Mouse (Mus musculus): ENCODE data around the gene Tmed2. TPM values are rescaled to one million over a fixed set of nuclear protein-coding genes. Genes with fewer than 3 reads are reported as not detected.

The Tmed2 gene
- polyA plus RNA-seq, 1 experiment from 2014 or later: 508 TPM

DNA sequence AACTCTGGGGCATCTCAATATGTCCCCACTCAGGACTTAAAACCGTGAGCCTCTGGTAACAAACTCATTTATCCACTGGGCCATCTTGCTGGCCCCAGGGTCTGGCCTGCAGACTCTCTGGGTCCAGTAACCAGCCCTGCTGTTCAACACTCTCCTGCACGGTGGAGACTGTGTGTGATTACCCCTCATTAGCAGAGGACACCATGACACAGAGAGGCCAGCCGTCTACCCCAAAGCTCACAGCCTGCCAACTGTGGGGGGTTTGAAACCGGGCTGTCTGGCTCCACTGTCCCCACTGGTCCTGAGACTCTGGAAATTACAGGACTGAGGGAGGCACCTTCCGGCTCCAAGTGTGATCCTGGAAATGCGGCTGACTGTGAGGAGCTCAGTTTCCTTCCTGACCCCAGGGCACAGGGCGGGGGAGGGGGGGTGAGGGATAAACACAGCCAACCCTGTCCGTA, 11.3 kb upstream of the Tmed2 start:
- 12% methylated on average over 8 of the region's 8 CpGs for WGBS
- H3K4me1 ChIP-seq: peaks cover 40% of the 10 kb centered on the region
- no peak for ATAC-seq (ENCODE audit: insufficient number of reproducible peaks, insufficient read depth, low FRiP score, low TSS enrichment, low read depth)

DNA sequence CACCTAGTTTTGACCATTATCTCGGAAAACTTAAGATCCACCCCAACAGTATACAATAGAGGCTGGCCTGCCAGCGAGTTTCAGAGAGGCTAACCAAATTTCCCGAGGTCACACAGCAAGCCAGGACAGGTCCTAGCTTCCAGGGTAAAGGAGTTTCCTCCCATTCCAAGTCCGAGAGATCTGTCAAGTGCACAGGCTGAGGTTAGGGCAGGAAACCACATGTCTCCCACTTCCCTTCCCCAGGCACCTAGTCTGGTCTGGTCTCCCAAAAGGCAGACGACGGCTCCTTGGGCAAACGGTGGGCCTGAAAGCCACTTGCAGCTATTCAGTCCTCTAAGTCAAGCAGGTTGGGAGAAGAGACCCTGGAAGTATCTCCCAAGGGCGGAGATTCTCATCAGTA, 10.8 kb upstream of the Tmed2 start:
- Histone ChIP-seq H3K9me3 (no peaks in the 10 kb centered on the region), H3K27ac (no peak overlapping the region), H3K27me3 (no peaks in the 10 kb centered on the region), H3K9ac (peak overlapping the region; percentile 84; the same call in 1 of the 2 replicates), H3K4me3 (peak overlapping the region; percentile 77), H3K4me2 (peak overlapping the region; percentile 89), H3K36me3 (peaks cover 20% of the 10 kb centered on the region), H3K4me1 (peaks cover 40% of the 10 kb centered on the region)
- no peak for ATAC-seq (ENCODE audit: insufficient number of reproducible peaks, insufficient read depth, low FRiP score, low TSS enrichment, low read depth)
- 36% methylated on average over 8 of the region's 8 CpGs for WGBS

More for the DNA sequence above, 11.3 kb upstream of the Tmed2 start:
- no peaks in the 10 kb centered on the region for H3K27me3 ChIP-seq
- peak overlapping the region; percentile 66 for H3K27ac ChIP-seq
- H3K9ac ChIP-seq: peak overlapping the region; percentile 84
- peak overlapping the region; percentile 77 for H3K4me3 ChIP-seq
- no peaks in the 10 kb centered on the region for H3K9me3 ChIP-seq
- peak overlapping the region; percentile 89 for H3K4me2 ChIP-seq
- peaks cover 24% of the 10 kb centered on the region for H3K36me3 ChIP-seq

DNA sequence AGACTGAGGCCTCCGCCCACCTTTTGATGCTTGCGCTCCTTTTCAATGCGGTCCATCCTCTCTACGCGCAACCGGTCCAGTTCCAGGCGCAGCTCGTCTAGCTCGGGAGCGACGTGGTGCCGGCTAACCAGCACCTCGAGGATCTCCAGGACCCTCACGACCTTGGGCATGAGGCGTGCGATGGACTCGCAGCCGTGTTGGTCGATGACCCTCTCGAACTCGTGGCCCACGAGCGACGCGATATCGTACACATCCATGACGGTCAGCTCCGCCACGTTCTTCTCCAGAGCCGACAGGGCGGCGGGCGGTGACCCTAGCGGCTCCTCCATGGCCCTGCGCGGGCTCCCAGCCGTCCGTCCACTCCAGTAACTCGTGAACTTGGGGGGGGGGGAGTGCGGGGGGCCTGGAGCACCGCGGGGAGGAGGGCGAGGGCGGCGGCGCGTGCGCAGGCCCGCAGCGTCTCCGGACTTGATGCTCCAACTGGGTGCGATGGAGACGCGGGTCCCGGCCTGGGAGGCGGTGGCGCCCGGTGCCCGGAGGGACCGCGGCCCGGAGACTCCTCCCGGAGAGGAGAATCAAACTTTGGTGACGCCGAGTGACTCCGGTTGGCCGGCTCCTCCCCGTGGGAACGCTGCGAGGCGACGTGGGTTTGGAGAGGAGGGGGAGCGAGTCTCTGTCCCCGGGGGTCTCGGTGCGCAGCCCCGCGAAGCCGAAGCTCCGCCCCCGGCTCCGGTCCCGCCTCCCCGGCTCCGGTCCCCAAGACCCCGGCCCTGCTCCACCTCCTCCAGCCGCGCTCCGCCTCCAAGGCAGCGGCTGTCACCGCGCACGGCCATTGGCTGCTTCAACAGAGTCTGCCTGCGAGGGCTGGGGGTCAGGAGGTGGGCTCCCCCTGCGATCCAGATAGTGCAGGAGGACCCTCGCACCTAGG, 9.6 kb upstream of the Tmed2 start, which contains the start of gene Rilpl1:
Rilpl1 (minus strand) TSS at position 737 of the 928 bp plus-strand sequence.
- ATAC-seq (ENCODE audit: insufficient number of reproducible peaks, insufficient read depth, low FRiP score, low TSS enrichment, low read depth): peak; percentile 89
- H3K9me3 ChIP-seq: no peaks in the 10 kb centered on the region
- under 1% methylated on average over 86 of the region's 96 CpGs for WGBS
- peak within 1 kb of the TSS; percentile 85 for H3K27ac ChIP-seq
- H3K36me3 ChIP-seq: peaks cover 11% of the 10 kb centered on the region
- H3K27me3 ChIP-seq: no peaks in the 10 kb centered on the region
- peaks cover 40% of the 10 kb centered on the region for H3K4me1 ChIP-seq
- H3K9ac ChIP-seq: peak within 1 kb of the TSS; percentile 84
- H3K4me2 ChIP-seq: peak within 1 kb of the TSS; percentile 89
- peak within 1 kb of the TSS; percentile 77 for H3K4me3 ChIP-seq

DNA sequence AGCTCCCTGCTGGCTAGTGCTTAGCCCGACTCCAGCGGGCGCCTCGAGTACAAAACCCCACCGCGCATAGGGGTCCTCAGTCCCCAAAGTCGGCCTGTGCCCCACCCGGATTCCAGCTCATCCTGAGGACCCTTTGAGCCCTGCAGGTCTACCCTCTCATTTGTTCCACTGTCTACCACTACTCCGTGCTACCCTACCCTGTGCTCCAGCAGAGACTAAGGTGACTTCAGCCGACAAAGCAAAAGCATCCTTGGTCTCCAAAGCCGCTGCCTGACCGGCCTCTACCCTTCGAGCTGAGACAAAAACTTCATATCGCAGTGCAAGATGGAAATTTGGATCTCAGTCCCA, 8.9 kb upstream of the Tmed2 start:
- Histone ChIP-seq H3K9me3 (no peaks in the 10 kb centered on the region), H3K4me1 (peaks cover 40% of the 10 kb centered on the region), H3K36me3 (peaks cover 5% of the 10 kb centered on the region), H3K27me3 (peaks cover under 1% of the 10 kb centered on the region; the same call in 1 of the 2 replicates), H3K9ac (peak overlapping the region; percentile 84), H3K4me2 (peak overlapping the region; percentile 89), H3K27ac (peak overlapping the region; percentile 85), H3K4me3 (peak overlapping the region; percentile 77)
- ATAC-seq (ENCODE audit: insufficient number of reproducible peaks, insufficient read depth, low FRiP score, low TSS enrichment, low read depth): peak; percentile 26
- 12% methylated on average over 14 of the region's 14 CpGs for WGBS

DNA sequence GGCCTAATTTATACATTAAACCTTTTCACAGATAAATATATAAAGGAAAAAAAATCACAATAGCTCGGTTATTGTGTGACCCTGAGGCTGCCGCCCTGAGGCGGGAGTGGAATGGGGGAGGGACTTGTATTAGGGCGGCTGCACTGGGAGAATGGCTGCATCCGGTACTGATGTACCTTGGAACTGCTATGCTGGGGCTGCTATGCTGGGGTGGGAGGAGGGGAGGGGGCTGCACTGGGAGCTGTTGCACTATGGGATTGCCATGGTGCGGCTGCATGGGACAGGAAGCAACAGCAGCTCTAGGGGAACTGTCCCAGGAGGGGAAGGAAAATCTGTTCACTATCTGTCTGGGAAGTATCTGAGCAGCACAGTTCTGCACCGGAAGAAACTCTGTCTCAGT, 8.0 kb upstream of the Tmed2 start:
- Histone ChIP-seq H3K4me2 (no peak overlapping the region; the same call in 1 of the 2 replicates), H3K9me3 (no peaks in the 10 kb centered on the region), H3K4me1 (peaks cover 45% of the 10 kb centered on the region), H3K36me3 (no peaks in the 10 kb centered on the region), H3K4me3 (no peak overlapping the region), H3K9ac (no peak overlapping the region), H3K27ac (no peak overlapping the region), H3K27me3 (peaks cover 5% of the 10 kb centered on the region; the same call in 1 of the 2 replicates)
- ATAC-seq (ENCODE audit: insufficient number of reproducible peaks, insufficient read depth, low FRiP score, low TSS enrichment, low read depth): no peak
- WGBS: 28% methylated on average over 7 of the region's 7 CpGs

DNA sequence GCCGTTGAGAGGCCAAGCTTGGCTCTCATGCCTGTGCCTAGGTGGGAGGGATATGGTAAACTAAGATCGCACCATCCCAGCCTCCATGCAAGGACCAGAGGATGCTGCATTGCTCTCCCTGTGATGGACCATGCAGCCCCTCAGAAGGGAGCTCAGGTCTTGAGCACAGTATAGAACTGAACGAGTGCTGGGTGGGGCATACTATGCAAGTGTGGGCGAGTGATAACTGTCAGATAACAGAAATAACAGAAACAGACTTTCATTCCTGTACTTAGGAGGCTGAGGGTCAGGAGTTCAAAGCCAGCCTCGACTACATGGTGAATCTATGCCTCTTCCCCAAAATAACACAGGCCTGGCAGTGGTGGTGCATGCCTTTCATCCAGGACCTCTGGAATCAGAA, 5.5 kb upstream of the Tmed2 start:
- Histone ChIP-seq H3K4me2 (no peak overlapping the region), H3K27ac (no peak overlapping the region), H3K9me3 (no peaks in the 10 kb centered on the region), H3K27me3 (peaks cover 5% of the 10 kb centered on the region; the same call in 1 of the 2 replicates), H3K4me3 (no peak overlapping the region), H3K9ac (no peak overlapping the region), H3K36me3 (no peaks in the 10 kb centered on the region), H3K4me1 (peaks cover 24% of the 10 kb centered on the region)
- ATAC-seq (ENCODE audit: insufficient number of reproducible peaks, insufficient read depth, low FRiP score, low TSS enrichment, low read depth): no peak
- WGBS: 68% methylated on average over 5 of the region's 5 CpGs

DNA sequence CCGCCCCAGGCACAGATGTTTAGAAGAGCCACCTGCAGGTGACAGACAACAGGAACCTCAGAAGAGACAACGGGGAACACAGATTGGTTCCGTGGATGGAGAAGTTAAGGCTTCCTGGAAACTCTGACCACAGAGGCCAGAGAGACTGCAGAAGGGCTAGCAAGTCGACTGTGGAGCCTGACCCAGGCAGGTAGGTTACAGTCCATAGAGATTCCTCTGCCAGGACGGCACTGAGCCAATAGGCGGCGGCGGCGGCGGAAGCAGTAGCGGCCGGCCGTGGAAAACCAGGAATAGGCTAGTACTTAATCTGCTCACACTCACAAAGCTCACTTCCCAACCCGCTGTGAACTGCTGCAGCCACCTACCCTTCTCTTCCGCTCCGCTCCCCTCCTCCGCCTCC, 3.7 kb upstream of the Tmed2 start:
- Histone ChIP-seq H3K4me2 (peak overlapping the region; percentile 53), H3K27me3 (peaks cover 5% of the 10 kb centered on the region; the same call in 1 of the 2 replicates), H3K9ac (peak overlapping the region; percentile 52; the same call in 1 of the 2 replicates), H3K4me1 (peaks cover 15% of the 10 kb centered on the region), H3K27ac (no peak overlapping the region), H3K9me3 (no peaks in the 10 kb centered on the region), H3K36me3 (no peaks in the 10 kb centered on the region), H3K4me3 (peak overlapping the region; percentile 25)
- no peak for ATAC-seq (ENCODE audit: insufficient number of reproducible peaks, insufficient read depth, low FRiP score, low TSS enrichment, low read depth)
- 6% methylated on average over 17 of the region's 17 CpGs for WGBS

DNA sequence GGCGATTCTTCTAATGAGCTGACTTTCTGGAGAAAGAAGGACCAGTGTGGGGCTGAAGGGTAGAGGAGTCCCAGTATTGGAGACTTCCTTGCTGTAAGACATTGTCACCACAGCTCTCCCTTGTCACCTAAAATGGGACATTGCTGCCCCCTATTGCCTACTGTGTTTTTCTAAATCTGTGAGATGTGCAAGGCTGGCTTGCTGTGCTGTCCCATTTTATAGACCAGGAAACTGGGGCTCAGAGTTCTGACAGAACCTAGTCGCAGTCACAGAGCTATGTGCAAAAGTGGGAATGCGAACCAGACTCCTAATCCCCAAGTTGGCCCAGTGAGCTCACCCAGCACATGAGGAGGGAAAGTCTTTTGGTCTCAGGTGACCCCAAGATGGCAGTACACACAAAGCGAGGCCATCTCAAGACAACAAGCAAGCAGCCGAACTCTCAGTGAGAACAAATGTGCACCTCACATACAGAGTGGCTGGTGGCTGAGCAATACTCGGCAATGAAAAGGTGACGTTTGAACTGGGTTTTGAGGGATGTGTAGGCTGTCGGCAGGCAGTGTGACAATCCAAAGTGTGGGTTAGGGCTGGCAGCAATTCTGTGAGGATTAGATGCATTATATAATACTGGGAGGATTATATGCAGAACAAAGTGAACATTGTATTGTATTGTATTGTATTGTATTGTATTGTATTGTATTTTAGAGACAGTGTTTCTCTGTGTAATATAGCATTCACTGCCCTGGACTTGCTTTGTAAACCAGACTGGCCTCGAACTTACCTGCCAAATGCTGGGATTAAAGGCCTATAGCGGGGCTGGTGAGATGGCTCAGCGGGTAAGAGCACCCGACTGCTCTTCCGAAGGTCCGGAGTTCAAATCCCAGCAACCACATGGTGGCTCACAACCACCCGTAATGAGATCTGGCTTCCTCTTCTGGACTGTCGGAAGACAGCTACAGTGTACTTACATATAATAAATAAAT, 1.4 kb upstream of the Tmed2 start:
- H3K4me3 ChIP-seq: no peak overlapping the region
- ATAC-seq (ENCODE audit: insufficient number of reproducible peaks, insufficient read depth, low FRiP score, low TSS enrichment, low read depth): no peak
- 78% methylated on average over 15 of the region's 16 CpGs for WGBS
- H3K4me1 ChIP-seq: peaks cover 16% of the 10 kb centered on the region
- H3K36me3 ChIP-seq: peaks cover 16% of the 10 kb centered on the region
- no peaks in the 10 kb centered on the region for H3K9me3 ChIP-seq
- H3K27me3 ChIP-seq: peaks cover 5% of the 10 kb centered on the region; the same call in 1 of the 2 replicates
- H3K4me2 ChIP-seq: no peak overlapping the region
- no peak overlapping the region for H3K9ac ChIP-seq
- H3K27ac ChIP-seq: no peak overlapping the region

DNA sequence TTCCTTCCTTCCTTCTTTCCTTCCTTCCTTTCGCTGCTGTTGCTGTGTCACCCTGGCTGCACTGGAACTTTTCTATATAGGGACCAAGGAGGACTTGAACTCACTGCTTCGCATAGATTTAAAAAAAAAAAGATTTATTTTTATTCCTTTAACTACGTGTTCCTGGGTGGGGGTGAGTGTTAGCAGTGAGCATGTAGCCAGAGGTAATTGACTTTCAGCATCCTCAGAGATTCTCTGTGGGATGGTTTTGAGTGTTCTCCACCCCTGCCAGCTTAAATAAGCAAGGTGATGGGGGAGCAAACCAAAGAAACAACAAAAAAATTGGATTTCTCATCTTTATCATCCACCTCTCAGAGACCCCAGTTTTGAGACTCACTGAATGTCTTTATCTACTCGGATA, 590 bp upstream of the Tmed2 start:
- H3K4me3 ChIP-seq: peak overlapping the region; percentile 82
- no peak for ATAC-seq (ENCODE audit: insufficient number of reproducible peaks, insufficient read depth, low FRiP score, low TSS enrichment, low read depth)
- peaks cover 24% of the 10 kb centered on the region for H3K36me3 ChIP-seq
- H3K9ac ChIP-seq: peak overlapping the region; percentile 97; the same call in 1 of the 2 replicates
- peak overlapping the region; percentile 54 for H3K4me2 ChIP-seq
- peaks cover 16% of the 10 kb centered on the region for H3K4me1 ChIP-seq
- H3K27ac ChIP-seq: peak overlapping the region; percentile 76
- WGBS: 74% methylated on average over 4 of the region's 4 CpGs
- peaks cover 5% of the 10 kb centered on the region; the same call in 1 of the 2 replicates for H3K27me3 ChIP-seq
- H3K9me3 ChIP-seq: no peaks in the 10 kb centered on the region

DNA sequence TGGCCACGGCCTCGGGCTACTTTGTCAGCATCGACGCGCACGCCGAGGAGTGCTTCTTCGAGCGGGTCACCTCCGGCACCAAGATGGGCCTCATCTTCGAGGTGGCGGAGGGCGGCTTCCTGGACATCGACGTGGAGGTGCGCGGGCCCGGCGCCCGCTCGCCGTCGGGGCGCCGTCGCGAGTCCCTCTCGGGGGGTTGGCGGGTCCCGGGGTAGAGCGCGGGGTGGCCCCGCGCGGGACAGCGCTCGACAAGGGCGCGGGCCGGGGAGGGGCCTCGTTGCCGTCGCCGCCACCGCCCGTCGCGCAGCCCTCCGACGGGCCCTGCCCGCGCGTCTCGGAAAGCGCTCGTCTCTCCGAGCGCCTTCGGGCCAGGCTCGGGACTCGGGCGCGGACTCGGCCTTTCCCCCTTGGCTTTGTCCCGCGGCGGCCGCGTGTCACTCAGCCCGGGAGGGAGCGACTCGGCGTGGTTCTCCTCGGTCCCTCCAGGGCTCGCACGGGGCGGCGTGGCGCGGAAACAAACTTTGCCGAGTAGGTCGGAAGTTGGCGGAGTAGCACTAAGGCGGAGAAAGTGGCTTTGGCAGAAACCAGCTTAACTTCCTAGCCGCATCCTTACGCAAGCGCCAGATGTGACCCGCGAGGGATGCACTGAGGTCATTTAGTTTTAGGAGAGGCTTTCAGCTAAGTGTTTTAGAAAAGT, 558 bp downstream of the Tmed2 start:
- H3K9me3 ChIP-seq: no peaks in the 10 kb centered on the region
- peaks cover 16% of the 10 kb centered on the region for H3K4me1 ChIP-seq
- peak overlapping the region; percentile 97 for H3K9ac ChIP-seq
- H3K27me3 ChIP-seq: peaks cover 5% of the 10 kb centered on the region; the same call in 1 of the 2 replicates
- H3K4me2 ChIP-seq: peak overlapping the region; percentile 82
- H3K4me3 ChIP-seq: peak overlapping the region; percentile 82
- under 1% methylated on average over 81 of the region's 89 CpGs for WGBS
- peak; percentile 57 for ATAC-seq (ENCODE audit: insufficient number of reproducible peaks, insufficient read depth, low FRiP score, low TSS enrichment, low read depth)
- peaks cover 36% of the 10 kb centered on the region for H3K36me3 ChIP-seq
- H3K27ac ChIP-seq: peak overlapping the region; percentile 76

Measured in embryonic facial prominence, embryonic 13.5 days (tissue).